Mouse (Mus musculus): ENCODE measurements around the gene Ttc30b. TPM values are rescaled to one million over a fixed set of nuclear protein-coding genes. Genes with fewer than 3 reads are reported as not detected.
"Not testable (repeated sequence)": the region's sequence is repeated elsewhere in the genome, so short reads cannot be mapped to it uniquely, and the experiment has no call there.

Ttc30b gene
- polyA plus RNA-seq, 1 experiment from 2014 or later = 12.3 TPM

GRCm38 (mm10) chr2:75936685-75937084 is 1.7 kb downstream of the Ttc30b start:
- H3K4me1 ChIP-seq; H3K9me3 ChIP-seq (replicated peaks); H3K36me3 ChIP-seq; H3K4me3 ChIP-seq (replicated peaks); H3K27me3 ChIP-seq; H3K4me2 ChIP-seq; H3K27ac ChIP-seq; H3K9ac ChIP-seq; ATAC-seq (replicated peaks; ENCODE audit: low FRiP score): not testable (repeated sequence)
- 86% methylated on average over 2 of the region's 2 CpGs for WGBS

- no peak for ATAC-seq (replicated peaks; ENCODE audit: low FRiP score)
- Histone ChIP-seq H3K9ac (no peak overlapping the region), H3K27ac (no peak overlapping the region), H3K4me3 (replicated peaks) (no peak overlapping the region), H3K4me2 (no peak overlapping the region), H3K9me3 (replicated peaks) (no peaks in the 10 kb centered on the region), H3K36me3 (peaks cover 22% of the 10 kb centered on the region), H3K27me3 (no peaks in the 10 kb centered on the region), H3K4me1 (peaks cover 3% of the 10 kb centered on the region; the same call in 1 of the 2 replicates)
- WGBS = 40% methylated on average over 7 of the region's 7 CpGs
Measured at GRCm38 (mm10) chr2:75933541-75933940, 4.8 kb downstream of the Ttc30b start.

- Histone ChIP-seq H3K27me3 (no peaks in the 10 kb centered on the region), H3K9ac (no peak overlapping the region), H3K36me3 (peaks cover 38% of the 10 kb centered on the region), H3K4me1 (no peaks in the 10 kb centered on the region), H3K4me2 (no peak overlapping the region), H3K4me3 (replicated peaks) (no peak overlapping the region), H3K9me3 (replicated peaks) (no peaks in the 10 kb centered on the region), H3K27ac (no peak overlapping the region)
- no peak for ATAC-seq (replicated peaks; ENCODE audit: low FRiP score)
- 87% methylated on average over 2 of the region's 2 CpGs for WGBS
Measured at GRCm38 (mm10) chr2:75930941-75931340, 7.4 kb downstream of the Ttc30b start.

- no peak for ATAC-seq (replicated peaks; ENCODE audit: low FRiP score)
- Histone ChIP-seq H3K27ac (no peak overlapping the region), H3K4me2 (no peak overlapping the region), H3K4me1 (no peaks in the 10 kb centered on the region), H3K9ac (no peak overlapping the region), H3K9me3 (replicated peaks) (no peaks in the 10 kb centered on the region), H3K27me3 (no peaks in the 10 kb centered on the region), H3K4me3 (replicated peaks) (no peak overlapping the region), H3K36me3 (peaks cover 42% of the 10 kb centered on the region)
- 91% methylated on average over 6 of the region's 6 CpGs for WGBS
Measured at GRCm38 (mm10) chr2:75929786-75930444, 8.5 kb downstream of the Ttc30b start.

- 87% methylated on average over 2 of the region's 2 CpGs for WGBS
- no peaks in the 10 kb centered on the region for H3K27me3 ChIP-seq
Measured at GRCm38 (mm10) chr2:75929141-75929540, 9.2 kb downstream of the Ttc30b start.

GRCm38 (mm10) chr2:75928011-75928410 is 10.4 kb downstream of the Ttc30b start:
- H3K9ac ChIP-seq = no peak overlapping the region
- peaks cover 47% of the 10 kb centered on the region for H3K36me3 ChIP-seq
- ATAC-seq (replicated peaks; ENCODE audit: low FRiP score) = no peak
- WGBS = 96% methylated on average over 3 of the region's 3 CpGs
- no peaks in the 10 kb centered on the region for H3K4me1 ChIP-seq
- no peak overlapping the region for H3K27ac ChIP-seq
- no peak overlapping the region for H3K4me2 ChIP-seq
- H3K27me3 ChIP-seq = no peaks in the 10 kb centered on the region
- H3K4me3 ChIP-seq (replicated peaks) = no peak overlapping the region
- H3K9me3 ChIP-seq (replicated peaks) = no peaks in the 10 kb centered on the region

More at GRCm38 (mm10) chr2:75929141-75929540, 9.2 kb downstream of the Ttc30b start:
- Histone ChIP-seq H3K9me3 (replicated peaks) (no peaks in the 10 kb centered on the region), H3K27ac (no peak overlapping the region), H3K36me3 (peaks cover 42% of the 10 kb centered on the region), H3K4me2 (no peak overlapping the region), H3K9ac (no peak overlapping the region), H3K4me3 (replicated peaks) (no peak overlapping the region), H3K4me1 (no peaks in the 10 kb centered on the region)
- no peak for ATAC-seq (replicated peaks; ENCODE audit: low FRiP score)

GRCm38 (mm10) chr2:75926061-75926460 is 12.3 kb downstream of the Ttc30b start:
- H3K9me3 ChIP-seq (replicated peaks) = no peaks in the 10 kb centered on the region
- no peak overlapping the region for H3K4me2 ChIP-seq
- WGBS = 84% methylated on average over 5 of the region's 5 CpGs

GRCm38 (mm10) chr2:75923807-75924340 is 14.5 kb downstream of the Ttc30b start:
- H3K4me2 ChIP-seq = no peak overlapping the region
- no peak for ATAC-seq (replicated peaks; ENCODE audit: low FRiP score)
- no peaks in the 10 kb centered on the region for H3K9me3 ChIP-seq (replicated peaks)
- H3K36me3 ChIP-seq = peaks cover 36% of the 10 kb centered on the region
- no peak overlapping the region for H3K9ac ChIP-seq
- H3K4me1 ChIP-seq = no peaks in the 10 kb centered on the region
- WGBS = 72% methylated on average over 4 of the region's 4 CpGs
- H3K27ac ChIP-seq = no peak overlapping the region
- no peak overlapping the region for H3K4me3 ChIP-seq (replicated peaks)
- H3K27me3 ChIP-seq = no peaks in the 10 kb centered on the region

More at GRCm38 (mm10) chr2:75926061-75926460, 12.3 kb downstream of the Ttc30b start:
- Histone ChIP-seq H3K9ac (no peak overlapping the region), H3K4me3 (replicated peaks) (no peak overlapping the region), H3K27me3 (no peaks in the 10 kb centered on the region), H3K4me1 (no peaks in the 10 kb centered on the region), H3K36me3 (peaks cover 45% of the 10 kb centered on the region), H3K27ac (no peak overlapping the region)
- no peak for ATAC-seq (replicated peaks; ENCODE audit: low FRiP score)

- Histone ChIP-seq H3K4me3 (replicated peaks) (no peak overlapping the region), H3K9me3 (replicated peaks) (no peaks in the 10 kb centered on the region), H3K4me2 (no peak overlapping the region), H3K4me1 (no peaks in the 10 kb centered on the region), H3K27ac (no peak overlapping the region), H3K27me3 (no peaks in the 10 kb centered on the region), H3K36me3 (peaks cover 46% of the 10 kb centered on the region), H3K9ac (no peak overlapping the region)
- ATAC-seq (replicated peaks; ENCODE audit: low FRiP score) = no peak
- 93% methylated on average over 3 of the region's 3 CpGs for WGBS
Measured at GRCm38 (mm10) chr2:75915040-75915439, 23.3 kb downstream of the Ttc30b start.

GRCm38 (mm10) chr2:75907142-75907541 is 31.2 kb downstream of the Ttc30b start:
- H3K36me3 ChIP-seq = peaks cover 62% of the 10 kb centered on the region
- ATAC-seq (replicated peaks; ENCODE audit: low FRiP score) = no peak
- H3K4me1 ChIP-seq = no peaks in the 10 kb centered on the region
- H3K27me3 ChIP-seq = no peaks in the 10 kb centered on the region
- no peak overlapping the region for H3K9ac ChIP-seq
- H3K27ac ChIP-seq = no peak overlapping the region
- WGBS = 73% methylated on average over 1 of the region's 1 CpGs
- H3K9me3 ChIP-seq (replicated peaks) = no peaks in the 10 kb centered on the region
- H3K4me3 ChIP-seq (replicated peaks) = no peak overlapping the region
- H3K4me2 ChIP-seq = no peak overlapping the region

- Histone ChIP-seq H3K9ac (no peak overlapping the region), H3K27me3 (no peaks in the 10 kb centered on the region), H3K4me3 (replicated peaks) (no peak overlapping the region), H3K4me1 (no peaks in the 10 kb centered on the region), H3K36me3 (peaks cover 44% of the 10 kb centered on the region), H3K4me2 (no peak overlapping the region), H3K9me3 (replicated peaks) (no peaks in the 10 kb centered on the region; the same call in 1 of the 2 replicates), H3K27ac (no peak overlapping the region)
- 89% methylated on average over 9 of the region's 9 CpGs for WGBS
- ATAC-seq (replicated peaks; ENCODE audit: low FRiP score) = no peak
Measured at GRCm38 (mm10) chr2:75901869-75902268, 36.5 kb downstream of the Ttc30b start.

- H3K27ac ChIP-seq = no peak overlapping the region
- WGBS = 73% methylated on average over 1 of the region's 1 CpGs
- no peaks in the 10 kb centered on the region for H3K4me1 ChIP-seq
- peaks cover 43% of the 10 kb centered on the region for H3K36me3 ChIP-seq
- no peaks in the 10 kb centered on the region; the same call in 1 of the 2 replicates for H3K9me3 ChIP-seq (replicated peaks)
- no peak for ATAC-seq (replicated peaks; ENCODE audit: low FRiP score)
- H3K9ac ChIP-seq = no peak overlapping the region
- no peak overlapping the region for H3K4me3 ChIP-seq (replicated peaks)
- H3K27me3 ChIP-seq = no peaks in the 10 kb centered on the region
- H3K4me2 ChIP-seq = no peak overlapping the region
Measured at GRCm38 (mm10) chr2:75900281-75900680, 38.1 kb downstream of the Ttc30b start.
